Mouse (Mus musculus): ENCODE data around the gene Ccdc85b. TPM values are rescaled to one million over a fixed set of nuclear protein-coding genes. Genes with fewer than 3 reads are reported as not detected.

The Ccdc85b gene
- polyA plus RNA-seq, 1 experiment from 2014 or later, result 15.0 TPM

- no peak overlapping the region for H3K4me3 ChIP-seq (replicated peaks)
- H3K9me3 ChIP-seq (replicated peaks), result no peaks in the 10 kb centered on the region
- no peak overlapping the region for H3K4me2 ChIP-seq
- 71% methylated on average over 10 of the region's 10 CpGs for WGBS
- H3K27ac ChIP-seq (replicated peaks), result no peak overlapping the region
- no peak overlapping the region for H3K9ac ChIP-seq (replicated peaks)
- H3K27me3 ChIP-seq (replicated peaks), result no peaks in the 10 kb centered on the region
- peaks cover 24% of the 10 kb centered on the region for H3K36me3 ChIP-seq
- peaks cover 34% of the 10 kb centered on the region for H3K4me1 ChIP-seq
- no peak for ATAC-seq (ENCODE audit: low FRiP score)
Measured at GRCm38 (mm10) chr19:5477004-5477667, 19.4 kb upstream of the Ccdc85b start.

GRCm38 (mm10) chr19:5475069-5475714, 17.5 kb upstream of the Ccdc85b start:
- ATAC-seq (ENCODE audit: low FRiP score), result peak; percentile 25; the same call in 1 of the 2 replicates
- peak overlapping the region; percentile 97 for H3K4me2 ChIP-seq
- H3K9ac ChIP-seq (replicated peaks), result peak overlapping the region; percentile 71
- H3K27me3 ChIP-seq (replicated peaks), result no peaks in the 10 kb centered on the region
- H3K4me1 ChIP-seq, result peaks cover 34% of the 10 kb centered on the region
- peak overlapping the region; percentile 61 for H3K4me3 ChIP-seq (replicated peaks)
- H3K9me3 ChIP-seq (replicated peaks), result no peaks in the 10 kb centered on the region
- 22% methylated on average over 13 of the region's 13 CpGs for WGBS
- H3K27ac ChIP-seq (replicated peaks), result peak overlapping the region; percentile 75
- H3K36me3 ChIP-seq, result peaks cover 13% of the 10 kb centered on the region

- Histone ChIP-seq H3K9me3 (replicated peaks) (no peaks in the 10 kb centered on the region), H3K27me3 (replicated peaks) (no peaks in the 10 kb centered on the region), H3K9ac (replicated peaks) (peak overlapping the region; percentile 71), H3K36me3 (peaks cover 6% of the 10 kb centered on the region), H3K4me1 (peaks cover 34% of the 10 kb centered on the region), H3K4me2 (peak overlapping the region; percentile 97), H3K4me3 (replicated peaks) (peak overlapping the region; percentile 61), H3K27ac (replicated peaks) (peak overlapping the region; percentile 75)
- 1% methylated on average over 44 of the region's 68 CpGs for WGBS
- ATAC-seq (ENCODE audit: low FRiP score), result peak; percentile 70
Measured at GRCm38 (mm10) chr19:5474281-5475068, 16.8 kb upstream of the Ccdc85b start.

GRCm38 (mm10) chr19:5473720-5474119, 16.0 kb upstream of the Ccdc85b start, which contains the start of gene Efemp2:
Gene Efemp2 (plus strand): TSS chr19:5473954.
- H3K9ac ChIP-seq (replicated peaks), result peak within 1 kb of the TSS; percentile 71
- peak within 1 kb of the TSS; percentile 75 for H3K27ac ChIP-seq (replicated peaks)
- no peaks in the 10 kb centered on the region for H3K27me3 ChIP-seq (replicated peaks)
- no peaks in the 10 kb centered on the region for H3K36me3 ChIP-seq
- peak; percentile 53; the same call in 1 of the 2 replicates for ATAC-seq (ENCODE audit: low FRiP score)
- peak within 1 kb of the TSS; percentile 61 for H3K4me3 ChIP-seq (replicated peaks)
- H3K9me3 ChIP-seq (replicated peaks), result no peaks in the 10 kb centered on the region
- WGBS, result 1% methylated on average over 22 of the region's 22 CpGs
- H3K4me1 ChIP-seq, result peaks cover 34% of the 10 kb centered on the region
- peak within 1 kb of the TSS; percentile 97 for H3K4me2 ChIP-seq

- 76% methylated on average over 3 of the region's 3 CpGs for WGBS
- ATAC-seq (ENCODE audit: low FRiP score), result no peak
- Histone ChIP-seq H3K36me3 (no peaks in the 10 kb centered on the region), H3K4me1 (peaks cover 34% of the 10 kb centered on the region), H3K27ac (replicated peaks) (no peak overlapping the region), H3K4me2 (no peak overlapping the region), H3K4me3 (replicated peaks) (0 out of 2 replicates have a peak overlapping the region, but pooled peaks have one; percentile 61), H3K9me3 (replicated peaks) (no peaks in the 10 kb centered on the region), H3K9ac (replicated peaks) (no peak overlapping the region), H3K27me3 (replicated peaks) (no peaks in the 10 kb centered on the region)
Measured at GRCm38 (mm10) chr19:5472857-5473256, 15.2 kb upstream of the Ccdc85b start.

GRCm38 (mm10) chr19:5471846-5472245, 14.2 kb upstream of the Ccdc85b start:
- H3K4me3 ChIP-seq (replicated peaks), result no peak overlapping the region
- H3K36me3 ChIP-seq, result peaks cover 8% of the 10 kb centered on the region
- no peaks in the 10 kb centered on the region for H3K9me3 ChIP-seq (replicated peaks)
- no peak overlapping the region for H3K9ac ChIP-seq (replicated peaks)
- WGBS, result 44% methylated on average over 5 of the region's 5 CpGs
- H3K4me2 ChIP-seq, result no peak overlapping the region
- peaks cover 30% of the 10 kb centered on the region for H3K4me1 ChIP-seq
- no peak for ATAC-seq (ENCODE audit: low FRiP score)
- H3K27me3 ChIP-seq (replicated peaks), result no peaks in the 10 kb centered on the region
- H3K27ac ChIP-seq (replicated peaks), result no peak overlapping the region

GRCm38 (mm10) chr19:5468374-5468773, 10.7 kb upstream of the Ccdc85b start, which contains the start of gene Ctsw:
Gene Ctsw (minus strand): TSS chr19:5468507.
- peaks cover 34% of the 10 kb centered on the region for H3K36me3 ChIP-seq
- H3K27ac ChIP-seq (replicated peaks), result no peak within 1 kb of the TSS
- no peak for ATAC-seq (ENCODE audit: low FRiP score)
- no peaks in the 10 kb centered on the region for H3K9me3 ChIP-seq (replicated peaks)
- peaks cover 17% of the 10 kb centered on the region for H3K4me1 ChIP-seq
- no peak within 1 kb of the TSS for H3K9ac ChIP-seq (replicated peaks)
- H3K27me3 ChIP-seq (replicated peaks), result no peaks in the 10 kb centered on the region
- no peak within 1 kb of the TSS for H3K4me2 ChIP-seq
- no peak within 1 kb of the TSS for H3K4me3 ChIP-seq (replicated peaks)
- WGBS, result 74% methylated on average over 5 of the region's 5 CpGs

- Histone ChIP-seq H3K27me3 (replicated peaks) (no peaks in the 10 kb centered on the region), H3K36me3 (peaks cover 46% of the 10 kb centered on the region), H3K27ac (replicated peaks) (no peak overlapping the region), H3K9me3 (replicated peaks) (no peaks in the 10 kb centered on the region), H3K4me3 (replicated peaks) (no peak overlapping the region), H3K4me1 (peaks cover 16% of the 10 kb centered on the region), H3K9ac (replicated peaks) (no peak overlapping the region), H3K4me2 (no peak overlapping the region)
- 91% methylated on average over 6 of the region's 6 CpGs for whole genome bisulfite sequencing
- ATAC-seq (ENCODE audit: low FRiP score), result no peak
Measured at GRCm38 (mm10) chr19:5466916-5467500, 9.3 kb upstream of the Ccdc85b start.

GRCm38 (mm10) chr19:5465037-5465436, 7.3 kb upstream of the Ccdc85b start:
- Histone ChIP-seq H3K4me1 (peaks cover 28% of the 10 kb centered on the region), H3K27ac (replicated peaks) (no peak overlapping the region), H3K4me2 (0 out of 2 replicates have a peak overlapping the region, but pooled peaks have one; percentile 49), H3K27me3 (replicated peaks) (no peaks in the 10 kb centered on the region), H3K9me3 (replicated peaks) (no peaks in the 10 kb centered on the region), H3K36me3 (peaks cover 46% of the 10 kb centered on the region), H3K4me3 (replicated peaks) (no peak overlapping the region), H3K9ac (replicated peaks) (0 out of 2 replicates have a peak overlapping the region, but pooled peaks have one; percentile 6)
- WGBS, result 94% methylated on average over 8 of the region's 8 CpGs
- no peak for ATAC-seq (ENCODE audit: low FRiP score)

- H3K4me3 ChIP-seq (replicated peaks), result peak overlapping the region; percentile 27
- no peaks in the 10 kb centered on the region for H3K9me3 ChIP-seq (replicated peaks)
- H3K4me2 ChIP-seq, result peak overlapping the region; percentile 49
- H3K36me3 ChIP-seq, result peaks cover 46% of the 10 kb centered on the region
- H3K27ac ChIP-seq (replicated peaks), result peak overlapping the region; percentile 65
- H3K4me1 ChIP-seq, result peaks cover 32% of the 10 kb centered on the region
- peak overlapping the region; percentile 46 for H3K9ac ChIP-seq (replicated peaks)
- WGBS, result 37% methylated on average over 15 of the region's 15 CpGs
- peaks cover 4% of the 10 kb centered on the region; the same call in 1 of the 2 replicates for H3K27me3 ChIP-seq (replicated peaks)
- ATAC-seq (ENCODE audit: low FRiP score), result peak; percentile 42
Measured at GRCm38 (mm10) chr19:5463791-5464562, 6.3 kb upstream of the Ccdc85b start.
